Mouse (Mus musculus) embryonic facial prominence, embryonic 15.5 days (tissue): Measurements from ENCODE around the gene Mbtps2. TPM values are rescaled to one million over a fixed set of nuclear protein-coding genes. Genes with fewer than 3 reads are reported as not detected.

Source experiments
- ATAC-seq: fragments of 200-750 bp; cut with Nextera tagmentation; 2 replicates; pipeline ENCODE4 v1.8.0; 2017; ENCODE audit warnings: low read depth, moderate TSS enrichment; ENCODE audit not compliant: insufficient number of reproducible peaks, low FRiP score, low TSS enrichment
- H3K27ac ChIP-seq: fragments of 300-500 bp; sonication (generic); replicated peaks from 2 replicates; pipeline ENCODE4 v1.5.1; 2015; ENCODE audit warnings: mild to moderate bottlenecking, inconsistent platforms
- H3K27me3 ChIP-seq: fragments of 300-500 bp; sonication (generic); 2 replicates; pipeline ENCODE4 v1.6.1; 2015; ENCODE audit warnings: inconsistent platforms
- H3K36me3 ChIP-seq: fragments of 300-500 bp; sonication (generic); 2 replicates; pipeline ENCODE4 v1.6.1; 2015; ENCODE audit warnings: mild to moderate bottlenecking, inconsistent platforms
- H3K4me1 ChIP-seq: fragments of 300-500 bp; sonication (generic); 2 replicates; pipeline ENCODE4 v1.6.1; 2015; ENCODE audit warnings: inconsistent platforms
- H3K4me2 ChIP-seq: fragments of 300-500 bp; sonication (generic); replicated peaks from 2 replicates; pipeline ENCODE4 v1.6.1; 2015; ENCODE audit warnings: mild to moderate bottlenecking, inconsistent platforms
- H3K4me3 ChIP-seq: fragments of 300-500 bp; sonication (generic); replicated peaks from 2 replicates; pipeline ENCODE4 v1.5.1; 2015; ENCODE audit warnings: mild to moderate bottlenecking, inconsistent platforms
- H3K9ac ChIP-seq: fragments of 300-500 bp; sonication (generic); 2 replicates; pipeline ENCODE4 v1.6.1; 2015; ENCODE audit warnings: inconsistent platforms
- H3K9me3 ChIP-seq: fragments of 300-500 bp; sonication (generic); replicated peaks from 2 replicates; pipeline ENCODE4 v1.6.1; 2016; ENCODE audit warnings: inconsistent platforms
- WGBS: fragments of 180-500 bp; shearing (Covaris S2); methylation state at CpG from one replicate; pipeline ENCODE4 v1.1.7; 2015; 5-methylcytosine and 5-hydroxymethylcytosine counted together
- polyA plus RNA-seq: library from polyadenylated mRNA; unstranded; fragments of >200 nt; fragmentation: Nextera tagmentation; extraction: Ambion mirVana; gene quantifications from 2 replicates; pipeline ENCODE4 v1.2.1, GENCODE M21; 2015

The Mbtps2 gene
- polyA plus RNA-seq = 18.4 and 19.5 TPM in 2 replicates

DNA sequence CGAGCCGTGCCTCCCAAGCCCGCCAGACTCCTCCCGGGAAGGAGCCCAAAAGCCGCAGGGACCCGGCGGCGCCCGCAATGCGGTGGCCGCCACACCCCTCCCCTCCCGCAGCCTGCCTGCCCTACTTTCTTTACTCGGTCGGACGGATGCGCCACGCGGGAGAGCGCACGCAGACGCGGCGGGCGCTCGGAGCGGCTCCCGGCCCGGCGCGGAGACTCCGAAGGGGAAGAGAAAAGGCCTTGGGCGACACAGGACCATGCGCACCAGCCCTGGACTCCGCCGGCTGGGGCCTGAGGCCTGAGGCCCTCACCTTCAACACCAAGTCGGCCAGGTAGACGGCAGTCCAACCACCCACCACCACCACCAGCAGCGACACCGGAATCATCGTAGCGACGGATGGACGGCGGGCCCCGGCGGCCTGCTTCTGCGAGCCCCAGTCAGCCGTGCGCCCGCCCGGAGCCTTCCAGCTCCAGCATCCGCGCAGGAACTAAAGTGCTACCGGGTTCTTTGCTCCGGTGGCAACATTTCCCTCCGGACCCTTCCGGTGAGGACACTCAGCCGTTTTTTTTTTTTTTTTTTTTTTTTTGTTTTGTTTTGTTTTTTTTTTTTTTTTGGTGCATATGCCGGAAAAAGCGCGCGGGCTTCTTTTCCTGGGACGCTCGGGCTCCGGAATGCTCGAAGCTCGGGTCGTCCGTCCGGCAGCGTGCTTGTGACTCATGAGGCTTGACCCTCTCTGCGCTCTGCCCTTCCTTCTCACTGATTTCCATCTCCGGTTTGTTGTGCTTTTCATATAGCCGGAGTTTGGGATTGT lies at the start of gene Mbtps2:
Mbtps2 (minus strand) TSS at position 530 of the 811 bp plus-strand sequence.
- H3K27ac ChIP-seq = peak within 1 kb of the TSS; percentile 92
- no peaks in the 10 kb centered on the region for H3K36me3 ChIP-seq
- H3K4me2 ChIP-seq = peak within 1 kb of the TSS; percentile 48
- peak within 1 kb of the TSS; percentile 60 for H3K4me3 ChIP-seq
- ATAC-seq = peak; percentile 85
- H3K27me3 ChIP-seq = no peaks in the 10 kb centered on the region
- 23% methylated on average over 70 of the region's 74 CpGs for WGBS
- H3K9me3 ChIP-seq = no peaks in the 10 kb centered on the region
- H3K4me1 ChIP-seq = no peaks in the 10 kb centered on the region; the same call in 1 of the 2 replicates
- H3K9ac ChIP-seq = peak within 1 kb of the TSS; percentile 54

DNA sequence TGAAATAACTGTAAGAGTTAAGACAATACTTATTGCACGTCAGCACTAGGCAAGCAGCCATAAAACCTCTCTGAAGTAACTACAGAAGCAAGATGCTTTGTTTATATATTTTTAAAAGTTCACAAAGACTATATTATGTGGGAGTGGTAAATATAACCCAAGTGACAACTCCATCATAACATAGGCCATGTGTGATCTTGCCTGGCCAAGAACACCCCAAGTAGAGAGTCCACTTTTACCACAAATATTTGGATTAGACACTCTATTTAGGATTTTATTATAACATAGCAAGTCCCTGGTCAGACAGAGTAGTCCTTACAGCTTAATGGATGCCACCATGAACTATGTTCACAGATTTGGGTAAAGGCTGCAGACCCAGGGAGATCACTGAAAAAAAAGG lies 47.9 kb upstream of the Mbtps2 start:
- WGBS = 69% methylated on average over 1 of the region's 1 CpGs

DNA sequence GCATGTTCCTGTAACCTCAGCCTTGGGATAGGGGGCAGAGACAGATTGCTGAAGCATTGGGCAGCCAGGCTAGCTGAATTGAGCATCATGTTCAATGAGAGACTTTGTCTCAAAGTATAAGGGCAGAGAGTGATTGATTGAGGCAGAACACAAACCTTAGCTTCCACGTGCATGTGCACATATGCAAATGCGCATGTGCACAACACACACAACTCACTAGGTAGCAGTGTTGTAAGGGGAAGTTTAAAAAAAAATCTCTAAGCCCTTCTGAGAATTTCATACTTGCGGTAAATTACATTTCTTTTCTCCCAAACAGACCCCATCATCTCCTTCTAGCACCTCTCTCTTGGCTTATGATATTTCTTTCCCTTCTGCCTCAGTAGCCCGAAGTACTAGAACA lies 46.2 kb upstream of the Mbtps2 start:
- Histone ChIP-seq H3K9ac (no peak overlapping the region), H3K4me3 (no peak overlapping the region), H3K9me3 (no peaks in the 10 kb centered on the region), H3K27ac (no peak overlapping the region), H3K4me1 (no peaks in the 10 kb centered on the region), H3K4me2 (no peak overlapping the region), H3K27me3 (0 out of 2 replicates have a peak, but pooled peaks cover 3% of the 10 kb centered on the region), H3K36me3 (no peaks in the 10 kb centered on the region)
- ATAC-seq = no peak
- WGBS = 71% methylated on average over 4 of the region's 4 CpGs

More for the DNA sequence above, 47.9 kb upstream of the Mbtps2 start:
- Histone ChIP-seq H3K4me2 (no peak overlapping the region), H3K36me3 (no peaks in the 10 kb centered on the region), H3K9ac (no peak overlapping the region), H3K4me3 (no peak overlapping the region), H3K27me3 (0 out of 2 replicates have a peak, but pooled peaks cover 3% of the 10 kb centered on the region), H3K27ac (no peak overlapping the region), H3K9me3 (no peaks in the 10 kb centered on the region), H3K4me1 (no peaks in the 10 kb centered on the region)
- ATAC-seq = no peak

DNA sequence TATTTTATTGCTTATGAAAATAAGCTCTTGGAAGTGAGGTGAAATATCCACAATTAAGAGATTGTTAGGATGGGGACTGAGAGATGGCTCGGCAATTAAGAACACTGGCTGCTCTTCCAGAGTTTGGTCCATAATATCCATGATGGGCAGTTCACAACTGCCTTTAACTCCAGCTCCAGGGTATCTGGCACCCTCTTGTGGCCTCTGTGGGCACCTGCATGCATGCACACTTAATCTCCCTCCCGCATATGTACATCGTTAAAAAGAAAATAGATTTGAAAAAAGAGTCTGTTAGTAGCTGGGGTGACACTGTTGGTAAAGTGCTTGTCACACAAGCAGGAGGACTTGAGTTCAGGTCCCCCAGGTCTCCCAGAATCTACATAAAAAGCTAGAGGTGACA lies 45.8 kb upstream of the Mbtps2 start:
- Histone ChIP-seq H3K4me3 (no peak overlapping the region), H3K27me3 (0 out of 2 replicates have a peak, but pooled peaks cover 3% of the 10 kb centered on the region), H3K4me1 (no peaks in the 10 kb centered on the region), H3K4me2 (no peak overlapping the region), H3K27ac (no peak overlapping the region), H3K36me3 (no peaks in the 10 kb centered on the region), H3K9me3 (no peaks in the 10 kb centered on the region), H3K9ac (no peak overlapping the region)
- 22% methylated on average over 3 of the region's 3 CpGs for WGBS
- no peak for ATAC-seq

DNA sequence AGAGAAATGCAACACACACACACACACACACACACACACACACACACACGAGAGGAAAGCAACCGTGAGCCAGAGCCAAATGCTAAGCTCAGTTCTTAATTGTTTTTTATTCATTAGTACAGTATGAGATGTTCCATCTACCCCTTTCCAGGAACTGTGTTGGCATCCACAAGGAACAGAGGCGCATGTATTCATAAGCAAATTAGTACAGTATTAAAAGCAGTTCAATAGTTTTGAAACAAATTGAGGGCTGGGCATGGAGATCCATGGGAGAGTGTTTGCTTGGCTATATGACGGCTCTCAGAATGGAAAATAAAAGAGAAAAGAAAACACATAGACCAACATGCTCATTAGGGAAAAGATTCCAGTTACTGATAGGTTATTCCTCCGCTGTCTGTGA lies 44.3 kb upstream of the Mbtps2 start:
- no peak overlapping the region for H3K27ac ChIP-seq
- 0 out of 2 replicates have a peak, but pooled peaks cover 3% of the 10 kb centered on the region for H3K27me3 ChIP-seq
- no peaks in the 10 kb centered on the region for H3K36me3 ChIP-seq
- no peaks in the 10 kb centered on the region for H3K9me3 ChIP-seq
- H3K4me2 ChIP-seq = no peak overlapping the region
- no peaks in the 10 kb centered on the region for H3K4me1 ChIP-seq
- H3K9ac ChIP-seq = no peak overlapping the region
- ATAC-seq = no peak
- H3K4me3 ChIP-seq = no peak overlapping the region
- 76% methylated on average over 5 of the region's 5 CpGs for WGBS

DNA sequence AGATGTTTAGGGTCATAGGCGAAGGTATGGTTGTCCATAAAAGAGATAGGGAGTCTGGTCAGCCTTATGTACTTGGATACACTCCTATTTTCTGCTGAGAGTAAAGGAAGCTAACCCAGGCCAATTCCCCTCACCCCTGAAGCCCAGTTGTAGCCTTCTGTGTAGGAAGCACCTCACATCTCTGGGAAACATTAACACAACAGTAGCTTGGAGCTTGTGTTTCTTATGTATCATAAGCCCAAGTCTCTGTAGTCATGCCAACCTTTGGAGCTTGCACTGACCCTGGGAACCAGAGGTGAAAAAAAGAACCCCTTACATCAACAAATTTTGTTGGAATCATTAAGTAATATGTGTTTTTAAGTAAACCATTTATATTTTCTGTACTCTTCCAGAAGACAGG lies 38.7 kb upstream of the Mbtps2 start:
- Histone ChIP-seq H3K4me2 (no peak overlapping the region), H3K9ac (no peak overlapping the region), H3K27me3 (no peaks in the 10 kb centered on the region), H3K4me1 (no peaks in the 10 kb centered on the region), H3K4me3 (no peak overlapping the region), H3K9me3 (no peaks in the 10 kb centered on the region), H3K27ac (no peak overlapping the region), H3K36me3 (no peaks in the 10 kb centered on the region)
- 83% methylated on average over 1 of the region's 1 CpGs for whole genome bisulfite sequencing
- no peak for ATAC-seq

DNA sequence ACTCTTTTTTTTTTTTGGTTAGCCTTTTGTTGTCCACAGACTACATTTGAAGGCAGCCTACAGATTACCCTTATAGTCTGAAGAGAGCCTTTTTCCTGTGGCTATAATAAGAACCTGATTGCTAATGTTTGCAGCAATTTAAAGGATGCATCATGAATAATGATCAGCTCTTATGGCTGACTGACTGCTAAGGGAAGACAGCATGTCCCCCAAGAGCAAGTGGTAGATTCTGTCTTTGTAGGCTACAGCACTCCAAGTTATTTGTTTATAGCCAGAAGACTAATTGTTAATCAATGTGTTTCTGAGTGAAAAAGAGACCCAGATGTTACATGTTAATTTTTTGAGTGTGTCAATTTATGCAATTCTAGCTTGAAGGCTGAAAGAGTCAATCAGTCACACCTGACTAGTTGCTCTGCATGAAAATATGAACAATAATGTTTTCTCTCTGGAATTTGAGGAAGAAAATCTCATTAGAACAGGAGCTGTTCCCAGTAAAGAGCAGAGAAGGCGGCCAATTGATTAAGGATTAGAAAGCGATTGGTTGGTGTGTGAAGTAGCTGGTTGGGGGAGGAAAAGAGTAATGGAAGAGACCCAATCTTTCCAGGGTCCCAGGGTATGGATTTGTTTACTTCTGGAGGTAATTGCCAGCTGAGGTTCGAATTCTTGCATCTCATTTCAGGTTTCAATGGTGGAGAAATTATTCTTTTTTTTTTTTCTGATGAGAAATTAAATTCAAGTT lies 35.3 kb upstream of the Mbtps2 start:
- no peak overlapping the region for H3K4me2 ChIP-seq
- no peaks in the 10 kb centered on the region for H3K27me3 ChIP-seq
- H3K9ac ChIP-seq = no peak overlapping the region
- H3K36me3 ChIP-seq = no peaks in the 10 kb centered on the region
- no peak overlapping the region for H3K4me3 ChIP-seq
- no peaks in the 10 kb centered on the region for H3K4me1 ChIP-seq
- 63% methylated on average over 3 of the region's 3 CpGs for WGBS
- no peak for ATAC-seq
- no peaks in the 10 kb centered on the region for H3K9me3 ChIP-seq
- H3K27ac ChIP-seq = no peak overlapping the region

DNA sequence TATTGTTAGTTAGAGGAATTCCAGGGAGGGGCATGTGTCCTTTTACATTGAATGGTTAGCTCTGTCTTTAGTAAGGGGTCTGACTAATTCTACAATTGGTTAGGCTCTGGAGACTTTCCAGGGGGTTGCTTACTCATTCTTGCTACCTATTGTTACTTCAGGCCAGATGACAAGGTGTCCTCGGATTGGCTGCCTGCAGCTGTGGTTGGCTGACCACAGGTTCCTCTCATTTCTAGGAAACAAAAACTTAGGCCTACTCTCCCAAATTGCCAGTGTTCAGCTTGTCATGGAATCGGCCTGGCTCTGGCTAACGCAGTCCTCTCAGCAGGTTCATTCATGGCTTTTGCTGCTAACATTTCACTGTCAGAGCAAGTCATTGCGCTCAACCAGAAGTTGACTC lies 31.8 kb upstream of the Mbtps2 start:
- no peak for ATAC-seq
- no peaks in the 10 kb centered on the region for H3K36me3 ChIP-seq
- WGBS = 81% methylated on average over 4 of the region's 4 CpGs

DNA sequence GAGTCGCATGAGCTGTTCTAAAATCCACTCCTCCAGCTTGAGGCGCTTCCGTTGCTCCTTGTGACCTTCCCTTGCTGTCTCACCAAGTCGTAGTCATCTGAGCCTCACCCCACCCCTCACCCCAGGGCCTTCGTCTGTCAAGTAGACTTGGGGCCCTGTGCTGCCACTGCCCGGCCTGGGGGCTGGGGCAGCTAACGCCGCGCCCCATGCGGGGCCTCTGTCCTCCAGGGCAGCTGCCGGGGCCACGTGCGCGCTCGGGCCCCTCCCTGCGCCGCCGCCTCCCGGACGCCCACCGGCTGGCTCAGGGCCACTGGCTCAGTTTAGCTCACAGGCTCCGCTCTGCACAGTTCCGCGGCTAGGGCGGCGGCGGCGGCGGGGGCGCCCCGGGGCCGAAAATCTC lies 14.4 kb upstream of the Mbtps2 start:
- no peaks in the 10 kb centered on the region for H3K9me3 ChIP-seq
- H3K4me2 ChIP-seq = peak overlapping the region; percentile 44
- no peak; the same call in 1 of the 2 replicates for ATAC-seq
- H3K4me1 ChIP-seq = no peaks in the 10 kb centered on the region
- H3K27ac ChIP-seq = no peak overlapping the region
- peak overlapping the region; percentile 19 for H3K4me3 ChIP-seq
- 26% methylated on average over 32 of the region's 32 CpGs for WGBS
- H3K27me3 ChIP-seq = no peaks in the 10 kb centered on the region
- no peak overlapping the region for H3K9ac ChIP-seq
- no peaks in the 10 kb centered on the region for H3K36me3 ChIP-seq

More for the DNA sequence above, 31.8 kb upstream of the Mbtps2 start:
- Histone ChIP-seq H3K4me2 (no peak overlapping the region), H3K9ac (no peak overlapping the region), H3K9me3 (no peaks in the 10 kb centered on the region), H3K27ac (no peak overlapping the region), H3K4me1 (no peaks in the 10 kb centered on the region), H3K27me3 (no peaks in the 10 kb centered on the region), H3K4me3 (no peak overlapping the region)

DNA sequence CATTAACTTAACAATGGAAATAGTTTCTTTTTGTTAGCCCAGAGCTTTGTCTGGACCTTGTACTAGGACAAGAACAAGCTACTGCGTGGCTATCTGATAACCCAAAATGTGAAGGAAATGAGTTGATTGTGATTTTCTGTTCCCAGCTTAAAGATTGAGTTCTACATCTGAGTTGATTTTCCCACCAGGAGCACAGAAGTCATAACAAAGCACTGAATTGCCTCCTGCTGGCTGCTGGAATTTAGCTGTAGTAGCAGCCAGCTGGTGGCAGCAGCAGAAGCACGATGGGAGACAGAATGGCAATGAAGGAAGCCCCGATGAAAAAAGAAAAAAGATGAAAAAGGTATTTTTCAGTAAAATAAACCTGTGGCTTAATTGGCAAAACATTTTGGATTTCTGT lies 2.9 kb upstream of the Mbtps2 start:
- no peaks in the 10 kb centered on the region for H3K36me3 ChIP-seq
- H3K27me3 ChIP-seq = no peaks in the 10 kb centered on the region
- no peak overlapping the region for H3K27ac ChIP-seq
- 4% methylated on average over 3 of the region's 3 CpGs for WGBS
- ATAC-seq = no peak
- no peak overlapping the region for H3K4me3 ChIP-seq
- no peak overlapping the region for H3K9ac ChIP-seq
- H3K4me1 ChIP-seq = no peaks in the 10 kb centered on the region; the same call in 1 of the 2 replicates
- no peaks in the 10 kb centered on the region for H3K9me3 ChIP-seq
- no peak overlapping the region for H3K4me2 ChIP-seq

DNA sequence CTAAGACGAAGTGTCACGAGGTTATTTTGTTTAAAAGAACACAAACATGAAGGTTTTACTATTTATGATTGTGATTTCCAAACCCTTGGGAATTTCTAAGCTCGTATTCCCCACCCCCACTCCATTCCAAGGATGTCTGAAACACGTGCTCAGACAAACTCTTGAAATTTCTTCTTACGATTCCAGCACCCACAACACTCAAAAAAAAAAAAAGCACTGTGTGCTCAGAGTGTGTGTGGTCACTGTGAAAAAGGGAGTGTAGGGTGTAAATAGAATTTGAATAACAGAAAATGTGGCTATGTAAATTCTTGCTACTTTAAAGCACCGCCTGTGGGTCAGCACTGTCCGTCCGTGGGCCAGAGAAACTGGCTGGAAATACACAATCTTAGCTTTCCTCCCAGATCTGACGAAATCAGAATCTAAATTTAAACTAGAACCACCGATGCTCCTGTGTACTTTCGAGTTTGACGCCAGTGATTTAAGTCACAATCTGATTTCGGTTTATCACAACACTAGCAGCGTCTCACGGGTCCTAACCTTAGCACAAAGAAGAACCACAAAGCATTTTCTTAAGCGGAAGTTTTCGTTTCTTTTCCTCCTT lies 830 bp downstream of the Mbtps2 start:
- 16% methylated on average over 17 of the region's 17 CpGs for WGBS
- Histone ChIP-seq H3K27me3 (no peaks in the 10 kb centered on the region), H3K4me1 (no peaks in the 10 kb centered on the region; the same call in 1 of the 2 replicates), H3K27ac (peak overlapping the region; percentile 92), H3K9me3 (no peaks in the 10 kb centered on the region), H3K4me2 (peak overlapping the region; percentile 48), H3K36me3 (no peaks in the 10 kb centered on the region), H3K4me3 (peak overlapping the region; percentile 60), H3K9ac (peak overlapping the region; percentile 54; the same call in 1 of the 2 replicates)
- no peak for ATAC-seq
